Mouse (Mus musculus): ENCODE measurements at regions not wholly inside any gene's neighbourhood (a gene's known extent, or its start where the extent isn't known, plus 50 kb on each side); places are given as distances from the start of the nearest gene placed in this dataset.
"Not testable (repeated sequence)": the region's sequence is repeated elsewhere in the genome, so short reads cannot be mapped to it uniquely, and the experiment has no call there.

DNA sequence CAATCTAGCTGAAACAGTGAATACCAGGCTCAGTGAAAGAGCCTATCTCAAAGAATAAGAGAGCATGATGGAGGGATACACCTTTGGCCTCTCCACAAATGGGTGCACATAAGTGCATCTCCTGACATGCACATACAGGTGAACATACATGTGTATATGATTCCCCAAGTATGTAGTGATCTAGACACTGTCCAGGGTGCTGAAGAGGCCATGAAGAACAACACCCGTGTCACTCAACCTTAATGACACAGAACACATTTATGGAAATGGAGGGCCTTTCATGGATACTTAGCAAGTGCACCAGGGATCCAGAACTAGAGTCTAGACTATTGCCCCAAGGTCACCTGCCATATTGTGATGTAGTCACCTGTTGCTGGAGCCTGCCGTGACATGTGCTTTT lies 56.9 kb downstream of the Spata19 start:
- no peak for DNase-seq (ENCODE audit: low spot score)

DNA sequence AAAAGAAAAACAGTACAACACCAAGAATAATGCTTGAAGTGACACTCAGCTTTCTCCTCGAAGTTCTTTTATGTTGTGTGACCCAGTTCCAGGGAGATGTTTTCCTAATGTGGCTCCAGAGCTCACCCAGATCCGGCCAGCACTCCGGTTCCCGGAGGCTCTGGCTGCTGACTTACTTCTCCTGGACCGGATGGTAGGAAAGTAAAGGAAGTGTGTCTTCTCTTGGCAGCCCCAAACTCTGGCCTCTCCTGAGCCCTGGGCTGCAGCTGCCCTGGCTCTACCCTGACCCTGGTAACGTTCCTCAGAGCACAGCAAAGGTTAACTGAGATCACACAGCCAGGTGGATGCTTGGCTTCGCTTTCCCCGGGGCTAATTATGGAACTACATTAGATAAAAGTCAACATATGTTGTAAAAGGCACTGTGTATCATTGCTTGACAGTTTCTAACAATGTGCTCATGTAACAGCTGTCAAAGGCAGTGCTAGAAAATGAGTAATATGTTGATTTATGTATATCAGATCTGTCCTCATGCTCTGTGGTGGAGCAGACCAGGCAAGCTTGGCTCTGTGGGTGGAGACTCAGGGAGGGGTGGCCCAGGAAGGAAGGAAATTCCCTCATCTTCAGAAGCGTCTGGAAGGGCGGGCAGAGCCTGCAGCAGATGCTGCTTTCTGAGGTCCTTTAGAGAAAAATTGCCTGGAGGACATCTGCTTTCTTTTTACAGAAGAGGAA lies 57.5 kb downstream of the Spata19 start:
- no peak for DNase-seq (ENCODE audit: low spot score)

DNA sequence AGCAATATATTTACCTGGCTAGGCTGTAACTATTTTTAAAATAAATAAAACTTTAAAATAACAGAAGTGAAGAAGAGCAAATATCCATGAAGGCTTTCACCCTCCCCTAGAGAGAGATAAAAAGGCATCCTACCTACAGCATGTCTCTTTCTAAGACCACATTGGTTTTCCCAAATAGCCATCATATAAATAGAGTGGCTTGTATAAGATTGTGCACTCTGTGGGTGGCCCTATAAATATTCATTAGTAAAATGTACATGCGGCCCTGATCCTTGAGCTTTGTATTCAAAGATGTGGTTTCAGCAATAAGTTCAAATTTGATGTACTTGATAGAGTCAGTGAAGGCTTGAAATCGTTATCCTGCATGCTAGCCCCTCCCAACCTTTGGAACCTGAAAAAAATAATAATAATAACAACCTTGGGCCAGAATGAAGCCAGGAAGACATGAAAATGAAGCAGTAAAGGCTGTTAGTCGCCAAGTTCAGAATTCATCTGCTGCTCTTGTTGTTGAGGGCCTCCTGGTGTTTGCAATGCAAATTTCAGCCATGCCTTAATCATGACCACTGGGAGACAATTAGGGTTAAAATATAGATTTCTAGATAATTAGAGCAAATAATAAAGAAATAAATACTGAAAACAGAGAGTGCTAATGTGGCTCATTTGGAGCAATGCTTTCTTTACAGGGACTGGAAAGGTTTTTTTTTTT lies 61.9 kb downstream of the Spata19 start:
- DNase-seq (ENCODE audit: low spot score) = no peak

DNA sequence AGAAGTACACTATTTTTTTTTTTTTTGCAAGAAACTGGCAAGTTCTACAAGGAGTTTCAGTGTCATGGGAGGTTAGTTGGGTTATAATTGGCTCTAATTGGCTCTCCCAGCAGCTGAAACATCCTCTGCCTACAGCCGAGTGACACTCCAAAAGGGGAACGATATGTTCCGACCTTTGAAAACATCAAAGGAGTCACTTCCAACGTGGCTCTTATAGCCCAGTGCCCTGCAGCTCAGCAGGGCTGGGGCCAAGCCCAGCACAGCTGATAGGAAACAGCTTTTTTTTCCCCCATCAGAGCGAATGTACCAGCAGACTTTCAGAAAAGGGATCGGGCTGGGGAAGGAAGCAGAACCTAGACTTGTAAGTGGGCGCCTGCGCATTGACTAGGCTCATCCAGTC lies 64.4 kb downstream of the Spata19 start:
- DNase-seq (ENCODE audit: low spot score) = no peak

DNA sequence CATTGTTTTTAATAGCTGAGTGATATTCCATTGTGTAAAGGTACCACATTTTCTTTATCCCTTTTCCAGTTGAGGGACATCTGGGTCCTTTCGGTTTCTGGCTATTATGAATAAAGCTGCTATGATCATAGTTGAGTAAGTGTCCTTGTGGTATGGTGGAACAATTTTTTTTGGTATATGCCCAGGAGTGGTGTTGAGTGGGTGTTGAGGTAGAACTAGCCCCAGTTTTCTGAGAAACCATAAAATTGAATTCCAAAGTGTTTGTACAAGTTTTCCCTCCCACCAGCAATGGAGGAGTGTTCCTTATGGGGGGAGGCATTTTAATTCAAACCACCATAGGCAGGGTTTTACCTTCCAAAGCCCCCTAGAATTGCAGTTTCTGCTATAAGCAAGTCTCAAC lies 67.4 kb downstream of the Spata19 start:
- DNase-seq (ENCODE audit: low spot score) = no peak

DNA sequence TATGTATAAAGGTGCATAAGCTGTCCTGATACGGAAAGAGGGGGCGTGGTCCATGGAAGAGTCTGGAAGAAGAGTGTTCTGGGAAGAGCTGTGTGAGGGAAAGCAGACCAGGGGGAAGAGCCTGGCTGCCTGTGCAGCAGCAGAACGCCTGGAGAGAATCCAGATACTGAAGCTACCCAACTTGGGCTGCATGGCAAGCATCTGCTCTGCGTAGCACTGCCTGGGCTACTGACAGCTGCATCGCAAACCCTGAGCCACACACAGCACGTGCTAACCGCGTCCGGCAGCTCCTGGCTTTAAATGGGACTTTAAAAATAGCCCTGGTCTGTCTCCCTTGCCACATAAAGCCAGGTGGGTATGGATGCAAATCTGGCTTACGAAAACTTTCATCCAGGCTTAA lies 78.9 kb downstream of the Spata19 start:
- no peak for DNase-seq (ENCODE audit: low spot score)

DNA sequence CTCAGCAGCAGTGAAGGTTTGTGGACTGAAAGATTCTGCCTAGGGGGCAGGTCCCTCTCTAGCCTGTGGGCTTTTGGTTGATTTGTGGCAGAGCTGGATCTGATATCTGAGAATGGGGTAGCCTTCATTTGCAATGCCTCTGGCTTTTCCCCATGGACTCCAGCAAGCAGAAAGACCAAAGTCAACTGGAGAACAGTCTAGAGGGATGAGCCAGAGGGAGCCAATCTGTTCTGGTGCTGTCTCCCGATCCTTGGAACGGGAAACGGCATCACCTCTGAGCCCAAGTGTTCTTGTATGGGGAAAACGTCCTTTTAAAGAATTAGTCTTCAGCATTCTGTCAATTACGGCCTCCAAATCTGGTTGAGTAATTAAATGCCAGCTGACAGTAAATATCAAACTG lies 80.0 kb downstream of the Spata19 start:
- DNase-seq (ENCODE audit: low spot score) = no peak

DNA sequence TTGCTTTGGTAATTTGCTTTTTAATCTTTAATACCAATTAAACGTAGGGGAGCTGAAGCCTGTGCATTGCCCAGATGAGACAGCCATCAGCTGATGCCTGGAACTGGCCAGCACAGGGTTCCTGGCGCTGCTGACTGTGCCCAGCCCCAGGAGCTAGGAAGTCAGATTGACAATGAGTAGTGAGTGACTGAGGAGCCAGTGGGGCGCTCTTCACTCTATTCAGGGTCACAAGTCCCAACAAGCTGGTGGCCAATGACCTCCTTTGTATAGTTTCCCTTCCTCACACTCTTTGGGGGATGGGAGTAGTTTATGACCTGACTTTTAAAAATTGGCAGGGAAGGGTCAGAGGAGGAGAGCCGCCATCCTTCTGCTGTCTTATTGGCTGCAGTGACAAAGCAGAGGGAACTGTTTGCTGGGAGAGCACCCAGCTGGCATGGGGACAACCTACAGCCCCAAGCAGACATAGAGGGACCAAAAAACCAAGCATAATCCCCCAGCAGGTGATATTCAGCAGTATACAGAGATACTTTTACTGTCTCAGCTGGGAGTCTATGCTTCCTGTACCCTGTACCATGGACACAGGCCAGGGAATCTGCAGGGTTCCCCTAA lies 80.6 kb downstream of the Spata19 start:
- no peak for DNase-seq (ENCODE audit: low spot score)

DNA sequence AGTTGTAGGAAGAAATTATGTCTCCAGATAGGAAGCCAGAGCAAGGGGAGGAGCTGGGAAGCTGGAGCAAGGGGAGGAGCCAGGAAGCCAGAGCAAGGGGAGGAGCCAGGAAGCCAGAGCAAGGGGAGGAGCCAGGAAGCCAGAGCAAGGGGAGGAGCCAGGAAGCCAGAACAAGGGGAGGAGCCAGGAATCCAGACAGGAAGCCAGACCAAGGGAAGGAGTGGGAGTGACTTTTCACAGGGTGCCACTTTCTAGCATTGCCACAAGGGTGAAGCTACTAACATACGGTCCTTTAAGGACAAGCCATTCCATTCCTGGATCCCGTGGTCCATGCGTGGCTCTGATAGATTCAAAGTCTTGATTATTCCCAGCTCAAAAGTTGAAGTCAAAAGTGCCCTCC lies 81.7 kb downstream of the Spata19 start:
- no peak for DNase-seq (ENCODE audit: low spot score)

DNA sequence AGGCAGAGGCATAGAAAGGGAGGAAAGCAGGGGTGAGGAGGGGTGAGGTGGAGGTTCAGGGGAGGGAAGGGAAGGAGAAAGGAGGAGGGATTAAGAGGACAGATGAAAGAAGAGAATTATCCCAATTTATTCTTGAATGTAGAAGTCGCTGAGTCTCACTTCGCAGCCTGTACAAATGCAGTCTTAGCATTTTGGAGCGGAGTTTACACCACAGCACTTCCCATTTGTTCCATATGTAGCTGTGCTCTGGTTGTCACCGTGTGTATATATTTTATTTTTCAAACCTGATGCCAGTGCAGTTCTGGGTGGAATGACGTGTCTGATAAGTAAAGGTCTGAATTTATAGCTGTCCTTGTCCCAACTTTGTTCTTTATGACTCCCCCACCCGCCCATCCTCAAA lies 105.2 kb downstream of the Spata19 start:
- DNase-seq (ENCODE audit: low spot score) = no peak

DNA sequence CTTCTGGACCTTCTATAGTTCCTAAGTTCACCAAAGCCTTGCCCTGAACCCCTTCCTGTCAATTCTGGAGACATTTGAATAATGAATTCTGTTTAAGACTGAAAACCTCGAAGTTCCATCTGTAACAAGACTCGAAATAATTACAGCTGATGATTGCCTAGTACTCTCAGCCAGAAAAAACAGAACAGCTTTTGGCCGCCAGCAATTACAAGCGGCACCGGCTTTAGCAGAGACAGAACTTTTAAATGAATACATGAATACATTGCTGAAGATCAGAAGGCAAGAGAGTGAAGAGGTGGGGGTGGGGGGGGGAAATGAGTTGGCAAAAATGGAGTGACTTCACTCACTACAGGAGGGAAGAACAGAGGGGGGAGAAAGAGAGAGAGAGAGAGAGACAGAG lies 112.6 kb downstream of the Spata19 start:
- no peak for DNase-seq (ENCODE audit: low spot score)

DNA sequence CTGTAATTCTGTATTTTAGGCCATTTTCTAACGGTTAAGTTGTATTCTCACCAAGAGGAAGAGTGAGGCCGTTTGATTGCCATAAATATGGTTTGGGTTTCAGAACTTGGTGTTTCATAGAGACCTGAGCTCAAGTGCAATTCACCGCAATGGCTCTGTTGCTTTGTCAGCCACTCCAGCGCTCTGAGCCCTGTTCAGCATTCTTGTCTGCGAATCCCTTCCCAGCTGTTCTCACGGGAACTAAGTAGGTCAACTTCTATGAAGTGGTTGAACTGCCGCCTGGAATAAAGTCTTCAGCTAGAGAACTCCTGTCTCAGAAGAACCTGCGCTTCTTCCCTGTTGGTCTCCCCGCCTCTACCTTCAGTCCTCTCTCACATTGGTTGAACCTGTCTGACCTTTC lies 113.1 kb downstream of the Spata19 start:
- no peak for DNase-seq (ENCODE audit: low spot score)

DNA sequence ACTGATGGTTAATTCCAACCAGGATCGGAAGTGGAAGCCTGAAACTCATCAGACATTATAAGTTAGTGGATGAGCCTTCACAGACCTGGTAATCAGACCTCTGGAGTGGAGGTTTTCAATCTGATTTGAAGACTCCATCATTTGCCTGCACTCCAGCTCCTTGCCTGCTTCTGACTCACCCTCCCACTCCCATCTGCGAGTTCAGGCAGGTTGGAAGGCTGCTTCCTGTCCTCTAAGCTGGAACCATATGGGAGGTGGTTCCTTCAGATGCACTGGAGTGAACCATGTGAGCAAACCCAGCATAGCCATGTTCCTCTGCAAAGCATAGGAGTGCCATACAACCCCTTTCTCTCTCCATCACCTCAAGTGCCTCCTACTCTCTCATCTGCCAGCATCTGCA lies 114.6 kb downstream of the Spata19 start:
- no peak for DNase-seq (ENCODE audit: low spot score)

DNA sequence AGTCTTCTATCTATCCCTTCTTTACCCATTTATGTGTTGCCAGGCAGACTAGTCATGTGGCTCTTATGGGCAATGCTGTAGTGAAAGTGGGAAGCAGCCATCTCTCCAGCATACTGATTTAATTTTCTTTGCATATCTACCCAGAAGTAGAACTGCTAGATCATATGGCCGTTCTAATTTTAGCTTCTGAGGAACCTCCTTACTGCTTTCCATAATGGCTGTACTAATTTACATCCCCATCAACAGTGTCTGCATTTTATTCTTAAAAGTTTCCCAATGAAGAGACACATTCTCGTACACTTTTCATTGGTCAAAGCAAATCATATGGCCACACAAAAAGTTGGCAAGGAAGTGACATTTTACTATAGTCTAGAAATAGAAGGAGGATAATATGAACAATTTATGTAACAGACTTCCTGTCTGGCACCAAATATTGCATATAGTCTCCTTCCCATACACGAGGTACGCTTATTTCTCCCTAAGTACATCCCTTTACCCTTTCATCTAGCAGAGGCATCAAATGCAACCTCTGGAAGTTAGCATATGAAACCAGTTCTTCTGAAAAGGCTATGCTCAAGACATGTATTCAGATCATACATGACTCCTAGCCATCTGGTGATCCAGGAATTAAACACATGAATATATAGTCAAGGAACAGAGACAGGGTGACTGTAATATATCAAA lies 119.0 kb downstream of the Spata19 start:
- DNase-seq (ENCODE audit: low spot score) = no peak

DNA sequence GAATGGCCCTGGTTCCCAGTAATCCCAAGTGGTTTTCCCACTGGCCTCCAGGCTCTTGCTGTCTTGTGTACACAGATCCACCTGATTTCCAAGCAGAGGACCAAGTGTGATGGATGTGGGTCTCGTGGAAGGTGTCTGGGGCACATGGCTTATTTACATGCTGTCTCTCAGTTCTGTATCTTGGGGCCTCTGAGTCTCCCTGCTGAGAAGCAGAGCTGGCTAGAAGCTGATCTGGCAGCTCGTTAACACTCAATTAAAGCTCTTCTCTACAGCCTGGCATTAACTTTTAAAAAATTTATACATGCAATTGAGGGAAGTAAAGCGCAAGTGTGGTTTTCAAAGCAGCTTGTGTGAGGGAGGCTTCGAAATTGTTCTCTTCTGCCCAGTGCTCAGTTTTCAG lies 121.4 kb downstream of the Spata19 start:
- DNase-seq (ENCODE audit: low spot score) = no peak

DNA sequence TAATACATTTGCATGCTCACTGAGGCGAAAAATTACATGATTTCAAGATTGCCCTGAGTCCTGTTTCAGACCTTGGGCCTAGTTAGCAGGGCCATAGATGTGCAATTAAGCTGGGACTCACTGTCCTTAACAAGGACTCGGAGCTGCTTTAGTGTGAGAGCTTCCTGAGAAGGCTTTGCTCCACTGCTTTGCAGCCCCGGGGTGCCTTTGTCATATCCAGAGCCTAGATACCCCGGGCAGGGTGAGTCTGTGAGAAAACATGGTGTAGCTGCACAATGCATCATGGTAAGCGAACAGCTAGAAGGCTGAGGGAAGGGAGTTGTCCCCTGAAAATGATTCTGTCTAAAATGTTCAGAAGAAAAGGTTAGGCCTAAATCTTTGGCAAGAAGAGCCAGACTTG lies 123.1 kb downstream of the Spata19 start:
- no peak for DNase-seq (ENCODE audit: low spot score)

DNA sequence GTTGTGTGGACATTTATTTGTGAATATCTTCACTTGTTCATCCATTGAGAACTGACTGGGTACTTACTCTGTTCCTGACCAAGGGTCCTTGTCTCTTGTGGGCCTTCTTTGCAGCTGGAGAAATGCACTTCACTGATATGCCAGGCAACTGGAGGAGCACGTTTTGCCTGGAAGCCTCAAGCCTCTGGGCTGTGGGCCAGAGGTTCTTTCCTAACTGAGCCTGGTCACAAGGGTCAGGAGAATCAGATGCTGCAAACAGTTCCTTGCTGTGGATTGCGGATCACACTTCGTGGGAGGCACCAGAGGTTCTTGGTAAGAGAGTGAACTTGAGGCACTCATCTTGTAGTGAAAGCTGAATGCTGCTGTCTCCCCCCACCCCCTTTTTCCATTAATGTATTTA lies 124.6 kb downstream of the Spata19 start:
- DNase-seq (ENCODE audit: low spot score) = no peak

DNA sequence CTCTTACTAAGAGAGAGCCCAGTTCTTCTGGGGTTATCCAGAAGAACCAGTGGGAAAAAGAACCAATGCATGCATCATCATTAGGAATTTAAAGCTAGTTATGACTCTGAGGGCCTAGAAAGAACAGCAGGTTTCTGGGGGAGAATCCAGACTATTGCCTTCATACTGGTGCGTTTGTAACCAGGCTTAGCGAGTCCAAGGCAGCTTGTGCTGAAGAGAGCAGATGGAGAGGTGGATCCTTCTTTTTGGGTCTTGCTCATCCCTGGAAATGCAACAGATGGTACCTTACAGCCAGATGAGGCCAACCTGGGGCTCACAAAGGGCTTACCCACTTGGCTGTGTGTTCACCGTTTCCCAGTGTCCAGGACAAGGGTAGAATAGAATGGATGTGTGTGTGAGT lies 130.1 kb downstream of the Spata19 start:
- DNase-seq (ENCODE audit: low spot score) = no peak

DNA sequence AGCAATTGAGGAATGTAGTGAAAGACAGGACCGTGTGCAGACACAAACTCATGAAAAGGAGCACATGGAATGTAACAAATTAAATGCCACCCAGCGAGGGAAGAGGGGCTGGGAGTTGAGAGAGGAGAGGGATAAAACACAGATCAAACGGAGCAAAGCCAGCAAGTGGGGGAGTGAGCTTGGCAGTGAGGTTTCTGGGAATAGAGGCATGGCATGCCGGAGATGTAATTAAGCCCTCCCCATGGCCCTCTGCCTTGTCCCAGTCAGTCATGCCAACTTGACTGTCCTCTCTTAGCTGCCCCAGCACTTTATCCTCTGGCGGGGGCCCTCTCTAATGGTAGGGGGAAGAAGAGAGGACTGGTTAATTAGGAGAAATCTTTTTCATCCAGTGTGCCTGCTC lies 141.9 kb downstream of the Spata19 start:
- no peak for DNase-seq (ENCODE audit: low spot score)

DNA sequence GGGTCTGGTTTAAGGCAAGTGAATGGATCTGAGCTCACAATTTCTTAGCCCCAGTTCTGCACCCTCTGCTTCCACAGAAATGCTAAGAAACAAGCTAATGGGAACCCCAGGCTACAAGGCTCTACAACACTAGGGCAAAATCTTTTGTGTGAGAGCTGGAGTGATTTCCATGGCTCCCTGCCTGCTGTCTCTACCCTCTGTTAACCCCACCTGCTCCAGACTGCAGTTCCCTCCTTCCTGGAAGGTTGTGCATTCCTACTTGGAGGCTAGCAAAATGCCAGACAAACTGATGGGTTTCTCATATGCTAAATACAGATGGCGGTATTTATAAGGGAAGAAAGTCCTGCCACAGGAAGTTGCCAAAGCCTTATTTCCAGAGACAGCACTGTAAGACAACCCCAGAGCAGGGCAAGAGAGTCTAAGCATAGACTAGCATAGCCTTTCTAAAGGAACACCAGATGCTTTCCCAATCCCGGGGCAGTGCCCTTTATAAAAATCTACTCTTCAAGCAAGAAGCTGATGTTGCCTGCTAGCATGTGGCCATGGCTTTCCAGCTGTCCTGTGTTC lies 145.1 kb downstream of the Spata19 start:
- no peak for DNase-seq (ENCODE audit: low spot score)

DNA sequence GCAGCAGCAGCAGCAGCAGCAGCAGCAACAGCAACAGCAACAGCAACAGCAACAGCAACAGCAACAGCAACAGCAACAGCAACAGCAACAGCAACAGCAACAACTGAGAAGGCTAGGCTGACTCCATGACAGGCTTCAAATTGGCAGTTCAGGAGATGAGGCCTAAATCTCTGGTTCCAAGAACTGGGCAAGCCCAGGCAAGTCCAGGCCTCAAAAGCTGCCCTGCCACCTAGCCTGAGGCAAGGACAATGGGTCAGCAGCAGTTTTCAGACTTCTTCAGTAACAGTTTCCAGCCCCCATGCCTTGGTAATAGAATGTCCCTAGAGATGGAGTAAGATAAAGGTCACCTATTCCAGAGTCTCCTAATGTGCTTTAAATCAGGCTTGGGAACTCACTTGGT lies 158.1 kb downstream of the Spata19 start:
- not testable (repeated sequence) for DNase-seq (ENCODE audit: low spot score)

DNA sequence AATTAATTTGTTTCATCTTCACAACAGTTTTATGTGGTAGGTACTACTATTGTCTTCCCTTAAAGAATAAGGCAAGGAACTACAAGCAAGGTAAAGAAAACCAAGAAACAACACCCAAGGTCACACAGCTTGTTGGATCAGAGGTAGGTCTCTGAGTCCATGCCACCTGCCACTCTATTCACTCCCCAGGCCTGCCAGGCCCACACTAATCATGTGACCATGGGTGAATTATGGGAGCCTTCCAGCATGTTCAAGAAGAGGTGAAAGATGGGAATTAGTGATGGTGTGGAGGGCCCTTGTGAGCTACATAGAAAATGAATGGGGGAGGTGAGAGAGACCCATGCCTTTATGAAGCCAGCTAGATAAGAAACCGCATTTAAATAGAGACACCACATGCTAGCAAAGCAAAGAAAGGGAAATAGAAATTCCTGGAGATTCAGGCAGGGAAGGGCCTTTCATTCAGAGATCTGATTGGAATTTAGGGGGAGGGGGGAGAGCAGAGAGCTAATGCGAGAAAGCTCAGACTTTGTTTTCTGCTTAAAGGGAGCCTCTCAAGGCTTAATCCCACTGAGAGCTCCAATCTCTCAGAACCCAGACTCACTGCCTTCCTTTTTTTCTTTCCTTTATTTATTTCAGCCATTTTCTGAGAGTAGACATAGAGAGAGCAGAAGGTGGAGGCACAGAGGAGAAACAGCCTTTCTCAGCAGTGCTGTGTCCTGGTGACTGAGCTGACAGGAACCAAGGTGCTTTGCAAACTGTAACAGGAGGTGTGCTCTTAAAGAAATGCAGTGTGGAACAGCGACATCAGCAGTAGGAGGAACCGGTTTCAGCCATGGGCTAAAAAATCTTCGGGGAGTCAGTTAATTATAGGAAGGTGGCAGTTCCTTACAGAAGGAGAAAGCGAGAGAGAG lies 160.0 kb downstream of the Spata19 start:
- no peak for DNase-seq (ENCODE audit: low spot score)
